Mouse (Mus musculus): ENCODE data around the gene Rrp12.

GRCm38 (mm10) chr19:41847091-41847581 is 48.8 kb downstream of the Rrp12 start:
- TF ChIP-seq EP300 (IDR thresholded peaks at IDR 0.05; ENCODE audit: low read depth): no peak
- 0 out of 2 replicates have a peak, but pooled peaks have one; percentile 6 for TF ChIP-seq CTCF (IDR thresholded peaks at IDR 0.05; ENCODE audit: low read depth)

Data from liver, postnatal 0 days (tissue).